Mouse (Mus musculus) liver, postnatal 0 days (tissue): Measurements from ENCODE around the gene Col6a6.

Experiments used
- CTCF ChIP-seq: sonication (generic); IDR thresholded peaks from 2 replicates; pipeline ENCODE4 v1.5.1; 2016; ENCODE audit warnings: antibody characterized with exemption, low read depth
- EP300 ChIP-seq: IDR thresholded peaks from 2 replicates; pipeline ENCODE4 v1.6.1; 2016; ENCODE audit warnings: antibody characterized with exemption, low read depth, mild to moderate bottlenecking

- no peak for TF ChIP-seq CTCF
- no peak for TF ChIP-seq EP300
Observed at GRCm38 (mm10) chr9:105704226-105704932, 123.6 kb downstream of the Col6a6 start.
